Mouse (Mus musculus) MEL (cell line): ENCODE results near the gene Krtap16-1. TPM values are rescaled to one million over a fixed set of nuclear protein-coding genes. Genes with fewer than 3 reads are reported as not detected.

Source experiments
- DNase-seq: peaks from one replicate; pipeline ENCODE4 v3.0.0; 2011; ENCODE audit warnings: low read depth, low spot score
- H3K27ac ChIP-seq: 2 replicates; pipeline ENCODE4 v1.5.1; 2012; ENCODE audit warnings: low read depth, mild to moderate bottlenecking, control low read depth, low read length, moderate library complexity; ENCODE audit not compliant: control insufficient read depth
- H3K27me3 ChIP-seq, 2 experiments: fragments of 150-350 bp in 1 of 2; sonication (generic) in 1 of 2; 2 replicates each; pipeline ENCODE4 v1.6.1; 2012; ENCODE audit warnings: low read length in 2 of 2, mild to moderate bottlenecking in 2 of 2, improper control_type of control experiment in 1 of 2, moderate library complexity in 1 of 2; ENCODE audit not compliant: insufficient read depth in 2 of 2, control insufficient read depth in 1 of 2
- H3K36me3 ChIP-seq, 2 experiments: 2 replicates each; pipeline ENCODE4 v1.6.1; 2012 to 2014; ENCODE audit warnings: low read length in 2 of 2, improper control_type of control experiment in 1 of 2, inconsistent platforms in 1 of 2, mild to moderate bottlenecking in 1 of 2; ENCODE audit not compliant: insufficient read depth in 2 of 2, control insufficient read depth in 1 of 2
- H3K4me1 ChIP-seq, 2 experiments: fragments of 150-350 bp in 1 of 2; sonication (generic) in 1 of 2; 2 replicates each; pipeline ENCODE4 v1.6.1; 2012; ENCODE audit warnings: low read length in 2 of 2, improper control_type of control experiment in 1 of 2, mild to moderate bottlenecking in 1 of 2; ENCODE audit not compliant: insufficient read depth in 2 of 2, control insufficient read depth in 1 of 2
- H3K4me3 ChIP-seq, 2 experiments: fragments of 150-350 bp in 1 of 2; sonication (generic) in 1 of 2; 2 replicates each; pipeline ENCODE4 v1.5.1; 2012; ENCODE audit warnings: low read depth in 2 of 2, low read length in 2 of 2, mild to moderate bottlenecking in 2 of 2, moderate library complexity in 2 of 2, control low read depth in 1 of 2, improper control_type of control experiment in 1 of 2; ENCODE audit not compliant: control insufficient read depth in 1 of 2, insufficient read depth in 1 of 2
- H3K79me2 ChIP-seq: 2 replicates; pipeline ENCODE4 v1.6.1; 2012; ENCODE audit warnings: mild to moderate bottlenecking, low read length, moderate library complexity; ENCODE audit not compliant: control insufficient read depth, poor library complexity, insufficient read depth
- H3K9ac ChIP-seq: 2 replicates; pipeline ENCODE4 v1.6.1; 2012; ENCODE audit warnings: low read depth, mild to moderate bottlenecking, control low read depth, low read length, moderate library complexity; ENCODE audit not compliant: control insufficient read depth, poor library complexity, severe bottlenecking
- H3K9me3 ChIP-seq: fragments of 150-350 bp; sonication (generic); replicated peaks from 2 replicates; pipeline ENCODE4 v1.6.1; 2012; ENCODE audit warnings: mild to moderate bottlenecking, low read length, improper control_type of control experiment, moderate library complexity; ENCODE audit not compliant: insufficient read depth
- CHD1 ChIP-seq: IDR thresholded peaks from 2 replicates; pipeline ENCODE4 v1.6.1; 2012; ENCODE audit warnings: low read depth, mild to moderate bottlenecking, inconsistent platforms, low read length, improper control_type of control experiment
- CHD2 ChIP-seq: IDR thresholded peaks from 2 replicates; pipeline ENCODE4 v1.6.1; 2011; ENCODE audit warnings: low read length, improper control_type of control experiment
- CTCF ChIP-seq, 3 experiments: IDR thresholded peaks in 2 of 3; conservative IDR thresholded peaks in 1 of 3; 2 replicates each; pipeline ENCODE4 v1.5.1; 2011 to 2012; ENCODE audit warnings: low read length in 3 of 3, low read depth in 2 of 3, mild to moderate bottlenecking in 2 of 3, improper control_type of control experiment in 1 of 3, inconsistent platforms in 1 of 3, mixed read lengths in 1 of 3, moderate library complexity in 1 of 3; ENCODE audit not compliant: control insufficient read depth in 1 of 3, insufficient read depth in 1 of 3, poor library complexity in 1 of 3, severe bottlenecking in 1 of 3
- ELF1 ChIP-seq: IDR thresholded peaks from 2 replicates; pipeline ENCODE4 v1.6.1; 2014; ENCODE audit warnings: low read depth, mild to moderate bottlenecking, inconsistent platforms, low read length, improper control_type of control experiment, moderate library complexity
- EP300 ChIP-seq, 2 experiments: IDR thresholded peaks; 2 replicates each; pipeline ENCODE4 v1.6.1; 2011; ENCODE audit warnings: improper control_type of control experiment in 2 of 2, low read length in 2 of 2, low read depth in 1 of 2, mild to moderate bottlenecking in 1 of 2
- ETS1 ChIP-seq: IDR thresholded peaks from 2 replicates; pipeline ENCODE4 v1.6.1; 2012; ENCODE audit warnings: low read depth, mild to moderate bottlenecking, inconsistent platforms, low read length, improper control_type of control experiment, moderate library complexity
- GABPA ChIP-seq: IDR thresholded peaks from 2 replicates; pipeline ENCODE4 v1.6.1; 2012; ENCODE audit warnings: low read depth, mild to moderate bottlenecking, inconsistent platforms, low read length, improper control_type of control experiment, moderate library complexity
- JUND ChIP-seq: IDR thresholded peaks from 2 replicates; pipeline ENCODE4 v1.6.1; 2011; ENCODE audit warnings: low read depth, mild to moderate bottlenecking, improper control_type of control experiment, low read length
- MAFK ChIP-seq: IDR thresholded peaks from 2 replicates; pipeline ENCODE4 v1.6.1; 2011; ENCODE audit warnings: low read depth, mild to moderate bottlenecking, low read length, improper control_type of control experiment, borderline replicate concordance
- MAZ ChIP-seq: IDR thresholded peaks from 2 replicates; pipeline ENCODE4 v1.6.1; 2012; ENCODE audit warnings: low read depth, mild to moderate bottlenecking, inconsistent platforms, low read length, improper control_type of control experiment
- MYB ChIP-seq: IDR thresholded peaks from 2 replicates; pipeline ENCODE4 v1.6.1; 2011; ENCODE audit warnings: mild to moderate bottlenecking, low read depth, low read length, improper control_type of control experiment
- MYC ChIP-seq: IDR thresholded peaks from 2 replicates; pipeline ENCODE4 v1.6.1; 2011; ENCODE audit warnings: low read depth, mild to moderate bottlenecking, low read length, improper control_type of control experiment, moderate library complexity
- NELFE ChIP-seq: IDR thresholded peaks from 2 replicates; pipeline ENCODE4 v1.6.1; 2011; ENCODE audit warnings: low read depth, low read length, improper control_type of control experiment
- POLR2A ChIP-seq, 2 experiments: IDR thresholded peaks; 2 replicates each; pipeline ENCODE4 v1.6.1; 2011 to 2012; ENCODE audit warnings: low read length in 2 of 2, mild to moderate bottlenecking in 2 of 2, control low read depth in 1 of 2, improper control_type of control experiment in 1 of 2, low read depth in 1 of 2, moderate library complexity in 1 of 2; ENCODE audit not compliant: control insufficient read depth in 1 of 2, insufficient read depth in 1 of 2, poor library complexity in 1 of 2
- POLR2AphosphoS5 ChIP-seq: IDR thresholded peaks from 2 replicates; pipeline ENCODE4 v1.6.1; 2012; ENCODE audit warnings: low read depth, borderline replicate concordance, mild to moderate bottlenecking, inconsistent platforms, low read length, moderate library complexity, mixed read lengths
- RAD21 ChIP-seq: IDR thresholded peaks from 2 replicates; pipeline ENCODE4 v1.6.1; 2011; ENCODE audit warnings: mild to moderate bottlenecking, low read depth, low read length, improper control_type of control experiment
- RCOR1 ChIP-seq: IDR thresholded peaks from 2 replicates; pipeline ENCODE4 v1.6.1; 2012; ENCODE audit warnings: low read depth, mild to moderate bottlenecking, inconsistent platforms, low read length, improper control_type of control experiment
- SIN3A ChIP-seq: IDR thresholded peaks from 2 replicates; pipeline ENCODE4 v1.6.1; 2012; ENCODE audit warnings: low read length, improper control_type of control experiment, inconsistent platforms
- SMC3 ChIP-seq: IDR thresholded peaks from 2 replicates; pipeline ENCODE4 v1.6.1; 2011; ENCODE audit warnings: low read depth, low read length, improper control_type of control experiment
- USF2 ChIP-seq, 2 experiments: IDR thresholded peaks; 2 replicates each; pipeline ENCODE4 v1.6.1; 2011 to 2012; ENCODE audit warnings: improper control_type of control experiment in 2 of 2, low read length in 2 of 2, borderline replicate concordance in 1 of 2, inconsistent platforms in 1 of 2, low read depth in 1 of 2, mild to moderate bottlenecking in 1 of 2; ENCODE audit not compliant: insufficient read depth in 1 of 2
- ZC3H11A ChIP-seq: IDR thresholded peaks from 2 replicates; pipeline ENCODE4 v1.6.1; 2012; ENCODE audit warnings: low read depth, mild to moderate bottlenecking, inconsistent platforms, low read length, improper control_type of control experiment
- ZKSCAN1 ChIP-seq: IDR thresholded peaks from 2 replicates; pipeline ENCODE4 v1.6.1; 2012; ENCODE audit warnings: low read depth, mild to moderate bottlenecking, inconsistent platforms, low read length, improper control_type of control experiment, moderate library complexity
- ZMIZ1 ChIP-seq: IDR thresholded peaks from 2 replicates; pipeline ENCODE4 v1.6.1; 2012; ENCODE audit warnings: low read depth, mild to moderate bottlenecking, inconsistent platforms, low read length, improper control_type of control experiment, moderate library complexity
- ZNF384 ChIP-seq: IDR thresholded peaks from 2 replicates; pipeline ENCODE4 v1.6.1; 2012; ENCODE audit warnings: low read depth, mild to moderate bottlenecking, inconsistent platforms, low read length, improper control_type of control experiment
- polyA plus RNA-seq, 2 experiments: library from polyadenylated mRNA; stranded (reverse) in 1 of 2; unstranded in 1 of 2; fragments of >175 nt in 1 of 2; fragments of >200 nt in 1 of 2; gene quantifications; 2 replicates each; pipeline versions ENCODE4 v1.2.1 to v1.2.4; 2012; ENCODE audit warnings: low replicate concordance in 2 of 2, low read depth in 1 of 2; ENCODE audit not compliant: insufficient read length in 2 of 2, insufficient read depth in 1 of 2, missing spikeins in 1 of 2
- total RNA-seq: library from RNA; depleted of rRNA; stranded (reverse); fragments of 300-350 nt; gene quantifications from 2 replicates; pipeline ENCODE4 v1.2.3, GENCODE M21; 2012

Gene Krtap16-1
- total and polyA plus RNA-seq, 3 experiments = 0.08 TPM; not detected in 2

DNA sequence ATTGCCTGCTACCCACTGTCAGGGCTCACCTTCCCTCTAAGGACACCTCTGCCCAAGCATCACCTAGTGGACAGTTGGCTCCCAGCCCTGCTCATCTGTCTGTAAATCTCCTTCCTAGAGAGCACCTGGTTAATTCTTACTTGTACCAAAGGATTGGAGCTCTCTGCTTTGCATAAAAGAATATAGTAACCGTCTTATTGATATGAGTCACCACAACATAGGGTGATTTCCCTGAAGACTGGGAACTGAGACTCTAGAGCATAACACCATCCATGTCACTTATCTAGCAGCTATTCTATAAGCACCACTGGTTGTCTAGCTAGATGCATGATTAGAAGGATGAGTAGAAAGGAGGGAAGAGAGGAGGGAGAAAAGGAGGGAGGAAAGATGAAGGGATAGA is 3.0 kb downstream of the Krtap16-1 start:
- Histone ChIP-seq H3K79me2 (no peaks in the 10 kb centered on the region), H3K27me3 (no peaks in the 10 kb centered on the region), H3K27ac (no peak overlapping the region), H3K9ac (no peak overlapping the region), H3K36me3 (no peaks in the 10 kb centered on the region), H3K4me1 (no peaks in the 10 kb centered on the region), H3K9me3 (no peaks in the 10 kb centered on the region), H3K4me3 (no peak overlapping the region)
- no peak for TF ChIP-seq MYB
- TF ChIP-seq RAD21 = no peak
- no peak for TF ChIP-seq JUND
- TF ChIP-seq GABPA = no peak
- TF ChIP-seq MAZ = no peak
- no peak for TF ChIP-seq NELFE
- no peak for TF ChIP-seq ZC3H11A
- TF ChIP-seq SMC3 = no peak
- TF ChIP-seq ELF1 = no peak
- DNase-seq = no peak

- no peak overlapping the region for H3K27ac ChIP-seq
- H3K9ac ChIP-seq = no peak overlapping the region
- no peaks in the 10 kb centered on the region for H3K27me3 ChIP-seq
- no peak overlapping the region for H3K4me3 ChIP-seq
- no peaks in the 10 kb centered on the region for H3K79me2 ChIP-seq
- no peaks in the 10 kb centered on the region for H3K9me3 ChIP-seq
- H3K36me3 ChIP-seq = no peaks in the 10 kb centered on the region
- TF ChIP-seq ETS1 (no peak), ZMIZ1 (no peak), SIN3A (no peak), MYC (no peak), POLR2AphosphoS5 (no peak), CTCF (IDR thresholded peaks at IDR 0.05 in 2 of 3, conservative IDR thresholded peaks at IDR 0.05 in 1 of 3; ENCODE audit: control insufficient read depth in 1 of 3, insufficient read depth in 1 of 3, low read depth in 2 of 3, low read length in 3 of 3, poor library complexity in 1 of 3, severe bottlenecking in 1 of 3) (no peak), EP300 (IDR thresholded peaks at IDR 0.05; ENCODE audit: low read depth in 1 of 2, low read length in 2 of 2) (no peak), POLR2A (IDR thresholded peaks at IDR 0.05; ENCODE audit: control insufficient read depth in 1 of 2, insufficient read depth in 1 of 2, low read depth in 1 of 2, low read length in 2 of 2, poor library complexity in 1 of 2) (no peak), ZKSCAN1 (no peak), CHD2 (no peak), MAFK (no peak), MYB (no peak), CHD1 (no peak), ELF1 (no peak), USF2 (IDR thresholded peaks at IDR 0.05; ENCODE audit: borderline replicate concordance in 1 of 2, insufficient read depth in 1 of 2, low read depth in 1 of 2, low read length in 2 of 2) (no peak), RCOR1 (no peak), ZNF384 (no peak), JUND (no peak)
- no peaks in the 10 kb centered on the region for H3K4me1 ChIP-seq
- DNase-seq = no peak
Observed at GRCm38 (mm10) chr11:99982731-99983130, 3.7 kb downstream of the Krtap16-1 start.
